Mouse (Mus musculus): ENCODE measurements around the gene Zfp568.
"Not testable (repeated sequence)": the region's sequence is repeated elsewhere in the genome, so short reads cannot be mapped to it uniquely, and the experiment has no call there.

Gene Zfp568

DNA sequence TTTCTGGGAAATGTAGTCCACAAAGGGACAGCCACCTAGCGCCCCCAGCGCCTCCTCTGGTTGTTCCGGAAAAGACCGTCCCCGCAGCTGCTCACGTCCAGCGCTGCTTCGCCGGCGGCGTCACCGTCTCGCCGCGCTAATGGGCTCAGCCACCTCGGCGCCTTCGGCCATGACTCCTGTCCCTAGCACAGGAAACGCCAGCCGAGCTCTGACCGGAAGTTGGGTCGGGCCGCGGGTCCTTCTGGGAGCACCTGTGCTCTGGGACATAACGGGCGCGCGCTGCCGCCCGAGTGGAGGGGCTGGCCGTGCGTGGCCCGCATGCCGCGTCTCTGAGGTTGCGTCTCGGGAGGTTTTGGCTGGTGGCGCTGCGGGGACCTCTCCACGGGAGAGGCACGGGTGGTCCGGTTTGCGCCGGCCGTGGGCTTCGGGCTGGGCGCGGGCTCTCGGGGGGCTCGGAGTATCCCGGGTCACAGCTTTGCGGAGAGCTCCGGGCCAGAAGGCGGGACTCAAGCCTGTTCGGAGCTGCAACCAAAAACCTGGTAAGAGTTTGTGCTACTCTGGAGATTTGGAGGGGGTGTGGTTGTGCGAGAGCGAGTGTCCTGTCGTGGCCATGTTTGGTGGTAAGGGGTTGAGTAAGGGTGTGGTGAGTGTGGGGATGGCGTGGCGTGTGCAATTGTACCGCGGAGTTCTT lies at the start of gene Zfp568:
Zfp568 (plus strand) TSS at position 266 of the 691 bp plus-strand sequence.
- in situ Hi-C loops (cut with MboI, MseI): no loop called here

DNA sequence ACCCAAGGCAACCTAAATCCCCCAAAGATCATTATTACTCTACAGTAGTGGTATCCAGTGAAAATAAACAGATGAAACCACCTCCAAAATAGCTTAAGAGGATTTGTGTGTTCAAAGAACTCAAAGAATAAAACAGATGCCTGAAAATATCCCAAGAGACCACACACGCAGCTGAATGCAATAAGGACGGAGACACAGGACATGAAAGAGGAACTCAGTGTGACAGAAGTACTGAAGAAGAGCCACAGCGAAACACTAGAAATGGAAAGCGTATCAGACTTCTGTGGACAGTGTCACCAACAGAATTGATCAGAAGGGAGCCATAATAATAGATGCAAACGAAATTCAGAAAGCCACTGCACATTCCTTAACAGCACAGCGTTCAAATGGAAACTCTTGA lies 44.9 kb upstream of the Zfp568 start:
- in situ Hi-C loops (cut with MboI, MseI): no loop called here

DNA sequence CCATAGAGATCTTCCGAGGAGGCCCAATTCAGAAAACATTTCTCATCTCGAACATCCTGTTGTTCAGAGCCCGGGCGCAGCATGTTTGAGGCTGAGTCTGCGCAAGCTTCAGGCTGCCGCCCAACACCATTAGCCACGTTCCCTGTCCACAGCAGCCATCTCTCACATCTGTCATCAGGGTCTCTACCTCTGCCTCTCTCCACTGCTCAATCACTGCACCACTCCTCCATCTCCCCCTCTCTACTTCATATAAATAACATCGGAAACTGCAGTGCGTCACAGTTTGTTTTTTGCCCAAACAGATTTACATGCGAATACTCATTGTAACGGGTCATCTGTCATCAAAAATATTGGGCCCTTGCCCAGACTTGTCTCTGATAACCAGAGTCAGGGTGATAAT lies 42.7 kb upstream of the Zfp568 start:
- in situ Hi-C loops (cut with MboI, MseI): no loop called here

DNA sequence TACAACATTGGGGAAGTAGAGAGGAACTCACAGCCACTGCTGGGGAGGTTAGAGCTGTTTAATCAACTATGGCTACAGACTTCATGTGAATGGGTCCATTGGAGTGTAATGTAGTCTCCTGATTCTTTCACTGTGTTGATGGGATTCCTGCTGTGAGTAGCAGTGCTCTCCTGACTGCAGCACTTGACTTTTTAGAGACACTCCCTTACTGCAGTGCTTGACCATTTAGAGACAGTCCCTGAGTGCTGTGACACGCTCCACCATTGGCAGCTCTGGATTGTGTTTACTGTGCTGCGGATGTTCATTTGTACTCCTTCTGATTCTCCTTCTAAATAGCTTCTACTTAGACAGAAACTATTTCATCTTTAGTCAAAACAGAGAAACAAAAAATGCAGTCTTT lies 41.0 kb upstream of the Zfp568 start:
- in situ Hi-C loops (cut with MboI, MseI): no loop called here

DNA sequence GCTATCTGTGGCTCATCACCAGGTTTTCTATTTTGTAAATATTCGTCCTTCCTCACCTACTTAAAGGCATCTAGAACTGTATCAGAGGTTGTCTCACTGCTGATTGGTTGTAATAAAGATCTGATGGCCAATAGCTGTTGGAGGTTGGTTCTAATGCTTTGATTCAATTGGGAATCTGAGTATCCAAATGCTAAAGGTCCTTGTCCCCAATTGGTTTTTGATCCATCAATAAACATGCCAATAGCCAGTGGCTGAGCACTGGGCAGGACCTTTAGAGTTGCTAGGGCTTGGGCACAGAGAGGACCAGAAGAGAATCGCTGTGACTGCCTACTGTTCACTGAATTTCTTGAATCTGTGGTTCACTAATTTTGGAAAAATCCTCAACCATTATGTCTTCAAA lies 40.0 kb upstream of the Zfp568 start:
- in situ Hi-C loops (cut with MboI, MseI): no loop called here

DNA sequence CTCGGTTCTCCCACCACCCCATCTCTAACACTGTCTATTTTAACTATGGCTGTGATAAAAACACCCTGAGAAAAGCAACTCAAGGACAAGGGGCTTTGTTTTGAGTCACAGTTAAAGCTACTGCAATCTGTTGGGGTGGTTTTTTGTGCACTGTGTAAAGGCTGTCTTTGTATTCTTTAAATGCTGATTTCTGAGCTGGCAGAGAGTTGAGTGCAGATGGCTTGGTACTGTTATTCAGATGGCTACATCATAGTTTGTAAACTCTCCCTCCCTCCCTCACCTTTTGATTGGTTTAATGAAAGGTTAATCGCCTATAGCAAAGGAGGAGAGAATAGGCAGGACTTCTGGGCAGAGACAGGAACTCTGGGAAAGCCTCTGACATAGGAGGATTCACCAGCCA lies 39.6 kb upstream of the Zfp568 start:
- in situ Hi-C loops (cut with MboI, MseI): no loop called here

DNA sequence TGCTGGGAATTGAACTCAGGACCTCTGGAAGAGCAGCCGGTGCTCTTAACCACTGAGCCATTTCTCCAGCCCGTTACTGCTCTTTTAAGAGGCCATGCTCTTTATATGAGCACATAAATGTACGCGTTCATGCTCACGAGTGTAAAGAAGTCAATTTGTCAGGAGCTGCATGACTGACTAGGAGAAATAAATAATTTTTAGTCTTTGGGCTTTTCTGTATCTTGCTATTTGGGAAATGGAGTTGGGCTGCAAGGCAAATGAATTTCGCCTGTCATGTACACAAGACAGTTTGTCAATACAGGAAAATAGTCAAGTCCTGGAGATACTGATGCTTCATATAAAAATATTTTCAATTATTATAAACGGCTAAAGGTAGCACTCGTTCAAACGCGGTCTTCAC lies 30.7 kb upstream of the Zfp568 start:
- in situ Hi-C loops (cut with MboI, MseI): no loop called here

DNA sequence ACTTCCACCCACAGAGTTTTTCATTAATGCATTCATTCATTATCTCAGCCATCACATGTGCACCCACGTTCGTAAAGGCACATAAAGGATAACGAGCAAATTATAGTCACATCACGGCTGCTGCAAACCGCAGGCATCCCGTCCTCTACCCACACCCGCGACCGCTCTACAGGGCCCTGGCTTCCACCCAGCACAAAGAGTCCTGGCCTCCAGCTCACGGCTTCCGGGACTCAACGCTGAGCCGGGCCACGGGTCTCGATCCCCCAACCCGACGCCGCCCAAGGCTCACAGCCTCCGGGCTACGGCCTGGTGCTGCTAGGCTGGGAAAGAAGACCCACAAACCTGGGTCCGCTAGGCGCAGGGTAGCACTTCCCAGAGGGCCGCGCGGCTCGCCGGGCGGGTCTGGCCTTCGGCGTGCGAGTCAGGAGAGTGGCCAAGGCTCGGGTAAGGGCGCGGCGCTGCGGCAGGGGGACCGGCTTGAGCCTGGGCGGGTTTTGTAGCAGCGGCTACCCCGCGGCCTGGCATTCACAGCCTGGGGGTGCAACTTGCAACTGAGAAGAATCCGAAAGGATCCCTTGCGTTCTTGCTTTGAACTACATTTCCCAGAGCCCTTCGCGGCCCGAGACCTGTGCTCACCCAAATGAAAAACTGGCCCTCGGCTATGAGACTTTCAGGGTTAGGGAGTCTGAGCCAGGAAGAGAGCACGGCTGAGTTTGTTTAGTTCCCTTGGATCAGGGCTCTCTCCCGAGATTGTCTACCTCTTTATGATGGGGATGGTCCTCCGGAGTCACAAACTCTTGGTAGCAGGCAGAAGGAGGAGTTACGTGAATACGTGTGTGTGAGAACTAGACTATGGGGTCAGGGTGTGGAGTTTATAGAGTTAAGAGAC lies 30.0 kb upstream of the Zfp568 start, which contains the start of gene Zfp74:
Zfp74 (minus strand) TSS at position 577 of the 889 bp plus-strand sequence.
- in situ Hi-C loops (cut with MboI, MseI): no loop called here

DNA sequence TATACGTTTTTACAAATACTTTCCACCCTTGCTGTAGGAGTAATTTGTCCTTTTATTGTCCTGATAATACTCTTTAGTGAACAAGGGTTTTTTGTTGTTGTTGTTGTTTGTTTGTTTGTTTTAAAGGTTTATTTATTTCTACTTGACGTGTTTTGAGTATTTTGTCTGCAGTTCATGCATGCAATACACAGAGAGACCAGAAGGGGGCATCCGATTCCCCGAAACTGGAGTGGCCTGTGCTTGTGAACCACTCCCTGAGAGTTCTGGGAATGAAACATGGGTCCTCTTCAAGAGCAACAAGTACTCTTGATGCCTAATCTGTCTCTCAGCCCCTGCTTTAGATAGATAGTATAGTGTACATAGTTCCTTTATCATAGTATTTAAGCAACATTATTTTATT lies 29.0 kb upstream of the Zfp568 start:
- in situ Hi-C loops (cut with MboI, MseI): no loop called here

DNA sequence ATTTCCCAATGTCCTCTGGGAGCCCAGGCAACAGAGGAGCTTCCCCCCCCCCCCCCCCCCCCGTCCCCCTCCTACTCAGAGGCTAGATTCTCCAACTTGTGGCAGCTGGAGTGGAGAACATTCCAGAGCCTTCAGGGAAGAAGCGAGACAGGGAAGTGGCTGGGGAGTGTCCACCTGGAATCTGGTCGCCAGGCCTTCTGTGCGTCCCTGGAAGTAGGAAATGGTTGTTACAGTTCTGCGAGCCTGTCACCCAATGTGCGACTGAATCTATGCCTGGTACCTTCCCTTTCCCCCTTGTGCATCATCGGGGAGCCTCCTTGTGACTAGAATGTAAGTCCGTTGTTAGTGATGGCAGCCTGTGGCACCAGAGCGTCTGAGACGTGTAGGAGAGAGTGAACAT lies 27.5 kb upstream of the Zfp568 start:
- in situ Hi-C loops (cut with MboI, MseI): no loop called here

DNA sequence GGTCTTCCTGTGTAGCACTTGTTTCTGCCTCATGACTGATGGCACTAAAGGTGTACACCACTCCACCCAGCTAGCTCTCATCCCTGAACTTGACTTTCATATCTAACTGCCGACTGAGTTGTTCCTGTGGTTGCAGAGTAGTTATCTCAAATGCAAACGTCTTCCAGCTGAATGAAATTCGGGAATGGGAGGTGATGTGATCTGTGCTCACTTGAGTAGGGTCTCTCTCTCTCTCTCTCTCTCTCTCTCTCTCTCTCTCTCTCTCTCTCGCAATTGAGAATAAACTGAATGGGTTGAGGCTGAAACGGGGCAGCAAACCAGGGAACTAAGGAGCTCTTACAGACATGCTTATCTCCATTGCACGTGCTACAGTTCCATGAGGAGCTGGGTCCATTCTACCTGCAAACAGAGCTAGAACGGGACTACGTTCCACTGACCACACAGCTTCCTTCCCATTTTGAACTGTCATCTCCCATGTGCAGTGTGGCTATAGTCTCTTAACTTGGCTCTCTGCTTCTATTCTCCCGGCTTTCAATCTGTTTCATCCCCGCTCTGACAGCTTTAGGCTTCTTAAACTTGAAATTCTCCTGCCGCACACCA lies 25.5 kb upstream of the Zfp568 start:
- in situ Hi-C loops (cut with MboI, MseI): no loop called here

DNA sequence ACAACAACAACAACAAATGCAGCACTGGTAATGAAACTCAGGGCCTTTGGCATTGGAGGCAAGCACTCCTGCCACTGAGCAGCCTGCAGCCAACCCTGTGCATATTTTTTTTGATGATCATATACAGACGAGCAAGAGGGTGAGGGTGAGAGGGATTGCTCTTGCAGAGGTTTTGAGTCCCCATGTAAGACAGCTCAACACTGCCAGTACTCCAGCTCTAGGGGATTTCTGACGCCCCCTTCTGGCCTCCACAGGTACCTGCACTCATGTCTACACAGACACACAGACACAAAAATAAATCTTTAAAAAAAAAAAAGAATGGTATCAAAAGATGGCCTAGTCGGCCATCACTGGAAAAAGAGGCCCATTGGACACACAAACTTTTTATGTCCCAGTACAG lies 24.8 kb upstream of the Zfp568 start:
- in situ Hi-C loops (cut with MboI, MseI): no loop called here

DNA sequence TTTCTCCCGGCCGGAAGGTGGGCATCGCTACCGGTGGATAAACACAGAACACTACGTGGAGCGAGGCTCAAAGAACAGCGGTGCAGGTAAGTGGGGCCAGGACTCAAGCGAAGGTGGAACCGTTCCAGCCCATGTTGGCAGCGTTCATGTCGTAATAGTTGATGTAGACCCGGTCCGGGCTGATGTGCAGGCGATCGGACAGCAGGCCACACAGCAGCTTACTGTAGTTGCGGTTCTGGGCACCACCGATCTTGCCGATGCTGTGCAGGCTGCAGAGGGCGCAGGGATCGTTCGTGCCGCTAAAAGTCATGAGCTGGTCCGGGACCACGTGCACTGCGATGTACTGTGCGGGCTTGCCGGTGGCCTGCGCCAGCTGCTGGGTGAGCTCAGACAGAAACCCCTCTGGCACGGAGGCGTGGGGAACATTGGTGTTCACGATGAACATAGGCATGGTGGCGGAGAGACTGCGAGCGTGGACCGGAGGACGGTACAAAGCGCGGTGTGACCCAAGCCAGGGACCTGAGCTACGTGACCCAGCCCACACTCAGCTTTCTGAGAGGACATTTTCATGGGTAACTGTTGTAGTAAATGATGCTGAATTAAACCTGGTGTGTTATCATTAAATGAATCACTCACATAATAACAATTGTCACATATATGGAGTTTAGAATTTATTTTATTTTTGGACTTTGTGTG lies 18.5 kb upstream of the Zfp568 start:
- in situ Hi-C loops (cut with MboI, MseI): not testable (repeated sequence)

DNA sequence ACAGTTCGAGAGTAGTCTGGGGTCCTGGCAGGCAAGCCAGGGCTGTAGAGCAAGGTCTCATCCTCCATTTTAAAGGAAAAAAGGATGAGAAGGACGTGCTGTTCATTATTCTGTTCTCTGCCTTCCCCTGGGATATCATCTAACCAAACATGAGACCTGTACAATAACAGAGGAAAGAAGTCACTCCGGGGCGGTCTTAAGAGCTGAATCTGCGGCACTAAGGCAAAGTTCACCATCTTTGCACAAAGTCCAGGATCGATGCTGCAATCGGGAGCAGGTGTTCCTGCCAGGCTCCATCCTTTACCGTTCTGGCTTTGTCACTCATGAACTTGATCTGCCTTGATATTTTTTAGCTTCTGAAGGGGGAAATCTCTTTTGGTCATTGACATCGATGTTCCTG lies 13.1 kb upstream of the Zfp568 start:
- in situ Hi-C loops (cut with MboI, MseI): no loop called here

DNA sequence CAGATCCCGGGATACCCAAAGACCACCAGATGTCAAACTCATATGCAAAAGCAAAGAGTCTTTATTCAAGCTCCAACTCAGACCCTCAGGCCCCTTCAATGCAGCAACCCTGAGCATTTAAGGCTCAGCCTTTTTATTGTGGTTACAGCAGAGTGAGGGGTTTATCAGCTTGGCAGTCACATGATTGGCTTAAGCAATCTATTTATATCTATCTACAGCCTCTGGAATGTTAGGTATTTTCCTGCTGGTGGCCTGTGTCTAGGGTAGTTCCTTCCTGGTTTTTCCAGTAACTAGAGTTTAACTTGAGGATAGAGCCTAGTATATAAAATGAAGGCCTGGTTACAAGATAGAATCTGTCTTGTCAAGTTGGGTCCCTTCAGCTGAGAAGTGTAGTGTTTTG lies 3.0 kb upstream of the Zfp568 start:
- in situ Hi-C loops (cut with MboI, MseI): no loop called here

DNA sequence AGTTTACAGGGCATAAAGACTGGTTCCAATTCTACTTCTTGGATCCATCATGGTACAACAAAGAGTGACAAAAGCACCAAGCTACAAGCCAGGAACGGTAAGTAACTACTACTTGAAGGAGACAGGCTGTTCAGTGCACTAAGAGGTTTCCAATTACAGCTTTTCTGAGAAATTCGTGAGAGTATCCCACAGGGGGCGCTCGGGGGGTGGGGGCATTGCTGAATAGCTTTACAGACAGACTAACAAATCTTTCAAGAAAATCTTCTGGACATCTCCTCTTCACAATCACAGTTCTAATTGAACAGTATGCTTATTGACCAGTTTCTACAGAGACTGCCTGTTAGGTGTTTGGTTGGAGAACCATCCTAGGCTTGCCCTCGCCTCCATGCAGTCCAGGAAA lies 2.3 kb upstream of the Zfp568 start:
- in situ Hi-C loops (cut with MboI, MseI): no loop called here

DNA sequence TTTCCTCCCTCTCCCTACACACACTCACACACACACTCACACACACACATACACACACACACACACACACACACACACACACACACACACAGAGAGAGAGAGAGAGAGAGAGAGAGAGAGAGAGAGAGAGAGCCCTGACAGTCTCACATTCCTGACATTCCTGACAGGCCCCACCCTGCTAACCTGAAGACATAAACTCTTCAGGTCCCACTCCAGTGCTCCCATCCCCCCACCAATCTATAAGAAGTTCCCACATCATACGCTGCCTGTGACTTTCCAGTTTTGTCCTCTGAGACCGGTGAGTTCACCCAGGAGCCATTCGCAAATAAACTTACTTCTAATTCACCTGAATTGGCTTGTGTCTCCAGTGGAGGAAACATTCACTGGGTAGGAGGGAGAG lies 1.9 kb upstream of the Zfp568 start:
- in situ Hi-C loops (cut with MboI, MseI): no loop called here

DNA sequence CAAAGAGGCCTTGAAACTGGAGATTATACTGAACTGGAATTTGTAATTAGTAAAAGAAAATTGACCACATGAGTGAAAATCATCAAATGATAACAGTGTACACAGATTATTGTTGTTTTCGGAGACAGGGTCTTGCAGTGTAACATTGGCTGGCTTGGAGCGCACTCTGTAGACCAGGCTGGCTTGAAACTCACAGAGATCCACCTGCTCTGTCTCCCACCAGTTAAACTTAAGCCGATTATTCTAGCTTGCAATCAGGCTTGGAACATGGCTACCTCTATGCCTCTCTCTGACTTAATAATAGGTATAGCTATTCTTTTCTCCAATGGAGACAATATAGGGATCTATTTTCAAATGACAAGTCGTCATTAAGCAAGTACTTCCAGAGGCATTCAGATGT lies 1.4 kb upstream of the Zfp568 start:
- in situ Hi-C loops (cut with MboI, MseI): no loop called here

DNA sequence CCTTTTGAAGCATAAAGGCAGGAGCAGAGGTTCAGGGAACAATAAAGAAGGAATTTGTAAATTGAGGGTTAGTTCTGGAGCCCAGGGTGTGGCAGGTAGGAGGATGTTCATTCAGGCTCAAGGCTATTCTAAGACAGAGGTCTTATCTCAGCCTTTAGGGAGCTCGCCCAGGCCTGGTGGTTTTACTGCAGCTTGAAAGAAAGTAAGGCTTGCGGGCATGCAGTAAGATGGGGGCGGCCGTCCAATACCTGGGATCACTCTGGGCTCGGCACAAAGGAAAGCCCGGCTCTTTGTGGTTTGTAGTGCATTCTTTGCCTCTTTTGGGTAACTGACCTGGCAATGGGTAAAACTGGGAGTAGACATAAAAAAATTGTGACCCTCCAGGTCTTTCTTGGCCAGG lies 824 bp upstream of the Zfp568 start:
- in situ Hi-C loops (cut with MboI, MseI): no loop called here

DNA sequence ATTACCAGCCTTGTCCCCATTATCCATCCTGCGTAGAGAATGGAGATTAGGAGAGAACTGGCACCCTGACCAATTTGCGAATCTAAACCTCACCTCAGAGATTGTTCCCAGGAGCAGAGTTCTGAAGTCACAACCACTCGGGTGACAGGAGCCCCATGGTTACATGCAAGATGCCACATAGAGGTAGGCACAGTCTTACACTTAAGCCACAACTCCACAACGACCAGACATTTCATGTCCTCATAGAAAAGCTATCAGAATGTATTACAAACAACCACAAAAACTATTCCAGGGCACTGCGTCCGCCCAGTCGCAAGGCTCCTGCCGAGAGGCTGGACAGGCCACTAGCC lies 440 bp upstream of the Zfp568 start:
- in situ Hi-C loops (cut with MboI, MseI): no loop called here

DNA sequence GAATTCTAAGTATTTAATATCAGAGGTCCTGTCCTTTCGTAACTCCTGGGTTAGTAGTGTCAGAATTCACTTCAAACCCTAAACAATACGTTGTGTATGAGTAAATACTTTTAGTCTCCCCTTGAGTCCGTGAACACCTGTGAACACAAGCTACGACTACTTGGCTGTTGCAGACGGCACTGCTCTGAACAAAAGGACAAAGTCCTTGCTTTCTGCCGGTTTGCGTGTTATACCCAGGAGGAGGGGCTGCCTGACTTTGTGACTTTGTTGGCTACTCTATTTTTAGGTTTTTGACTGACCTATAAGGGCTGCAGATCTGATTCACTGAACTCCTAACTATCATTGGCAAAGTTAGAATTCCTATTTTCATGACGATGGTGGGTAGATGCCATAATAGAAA lies 2.3 kb downstream of the Zfp568 start:
- in situ Hi-C loops (cut with MboI, MseI): no loop called here

DNA sequence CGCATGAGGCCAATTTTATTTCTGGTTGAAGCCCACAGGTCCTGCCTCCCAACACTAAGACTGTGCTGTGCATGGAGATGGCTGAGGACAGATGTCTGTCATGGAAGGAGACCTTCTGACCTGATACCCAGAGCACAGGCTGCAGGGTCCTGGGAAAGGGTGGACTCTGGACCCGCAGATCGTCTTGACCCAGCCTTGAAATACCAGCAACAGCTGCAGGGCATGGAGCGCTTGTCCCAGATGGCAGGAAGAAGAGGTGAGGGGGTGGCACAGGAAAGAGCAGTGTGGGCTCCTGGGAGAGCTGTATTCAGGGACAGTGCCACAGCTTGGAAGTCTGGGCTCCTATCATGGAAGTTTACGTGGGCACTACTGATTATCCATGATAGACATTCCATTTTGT lies 3.8 kb downstream of the Zfp568 start:
- in situ Hi-C loops (cut with MboI, MseI): no loop called here

All from T-helper 17 cell (primary cell).